Mouse (Mus musculus): ENCODE measurements around the gene Ank.

Ank gene

DNA sequence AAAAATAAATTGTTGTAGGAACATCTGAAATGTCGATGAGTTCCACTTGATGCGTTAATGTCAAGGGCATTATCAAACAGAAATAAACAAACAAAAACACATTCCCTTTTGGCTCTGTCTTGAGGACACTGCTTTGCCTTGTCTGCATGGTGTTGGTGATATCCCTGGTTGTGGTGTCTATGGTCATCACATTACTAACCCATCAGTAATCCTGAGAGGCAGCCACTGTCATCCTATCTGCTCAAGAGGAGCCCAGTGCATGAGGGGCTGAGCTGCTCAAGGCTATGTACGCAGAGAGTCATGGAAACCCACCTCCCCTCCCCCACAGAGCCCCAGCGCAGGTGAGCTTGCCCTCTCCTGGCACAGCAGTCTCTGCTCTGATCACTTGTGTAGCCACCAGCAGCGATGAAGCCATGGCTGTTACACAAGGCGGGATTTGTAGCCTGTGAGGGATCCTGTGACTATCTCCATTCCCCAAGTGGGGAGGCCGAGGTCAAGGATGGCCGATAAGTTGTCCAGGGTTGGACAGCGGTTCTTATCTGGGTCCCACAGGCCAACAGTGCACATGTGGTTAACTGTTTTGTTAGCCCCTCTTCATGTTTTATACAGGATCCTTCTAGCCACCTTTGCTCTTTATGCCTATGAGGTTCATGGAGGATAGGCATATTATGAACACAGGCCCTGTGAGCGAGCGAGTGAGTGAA is 30.3 kb downstream of the Ank start:
- no peak for DNase-seq (ENCODE audit: low read depth, low spot score)

DNA sequence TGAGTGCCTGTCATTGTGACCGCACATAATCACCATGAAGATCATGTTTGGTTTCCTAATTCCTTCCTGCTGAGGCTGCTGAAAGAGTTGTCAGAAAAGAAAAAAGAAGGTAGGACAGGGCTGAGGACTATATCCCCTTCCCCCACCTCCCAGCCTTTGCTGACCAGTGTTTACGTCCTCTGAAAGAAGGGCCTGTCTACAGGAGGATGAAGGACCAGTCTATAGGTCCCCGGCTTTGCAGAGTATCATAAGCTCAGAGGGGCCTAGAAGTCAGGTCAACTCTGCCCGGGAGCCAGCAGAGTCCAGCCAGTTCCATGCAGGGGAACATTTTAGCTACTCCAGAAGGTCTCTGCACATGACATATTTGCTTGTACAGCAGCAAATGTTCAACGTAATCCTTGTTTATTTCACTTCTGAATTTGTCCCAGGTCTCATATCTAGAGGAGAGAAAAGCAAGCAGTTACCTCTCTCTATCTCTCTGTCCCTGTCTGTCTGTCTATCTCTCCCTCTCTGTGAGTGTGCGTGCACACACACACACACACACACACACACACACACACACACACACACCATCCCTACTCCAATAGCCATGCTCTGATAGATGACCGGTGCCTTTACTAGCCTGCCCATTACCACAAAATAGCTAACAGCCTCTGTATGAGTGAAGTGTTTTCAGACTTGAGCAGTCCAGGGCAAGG is 31.0 kb downstream of the Ank start:
- DNase-seq (ENCODE audit: low read depth, low spot score), result no peak

DNA sequence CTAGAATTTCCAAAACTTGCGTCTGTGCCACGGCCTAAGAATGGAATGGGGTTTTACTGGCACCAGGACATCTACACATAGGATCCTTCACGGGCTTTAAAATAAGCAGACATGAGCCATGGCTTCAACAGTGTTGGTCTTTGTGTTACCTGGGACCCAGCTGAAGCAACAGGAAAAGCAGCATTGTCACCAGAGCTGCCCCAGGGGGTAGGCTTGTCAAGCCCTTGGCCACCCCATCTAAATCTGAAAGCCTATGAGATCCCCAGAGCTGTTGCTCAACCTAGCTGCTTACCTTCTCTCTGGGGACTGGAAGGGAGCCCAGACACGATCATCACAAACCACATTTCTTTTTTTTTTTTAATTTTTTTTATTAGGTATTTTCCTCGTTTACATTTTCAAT is 31.6 kb downstream of the Ank start:
- DNase-seq (ENCODE audit: low read depth, low spot score), result no peak

DNA sequence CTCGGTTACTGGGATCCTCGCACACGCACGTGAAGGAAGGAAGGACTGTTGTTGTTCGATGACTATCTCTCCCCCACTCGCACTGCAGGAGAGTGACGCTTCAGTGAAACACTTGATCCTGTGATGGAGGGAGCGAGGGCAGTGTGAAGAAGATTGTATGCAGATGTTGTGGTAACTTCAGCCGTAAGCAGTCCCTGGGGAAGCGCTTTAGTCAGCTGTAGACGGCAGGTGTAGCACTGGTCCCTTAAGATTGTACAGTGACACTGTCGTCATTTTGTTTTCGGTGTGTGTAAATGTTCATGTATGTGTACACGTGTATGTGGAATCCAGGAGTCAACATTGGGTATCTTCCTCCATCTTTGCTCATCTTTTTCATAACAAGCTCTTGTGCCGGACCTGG is 33.9 kb downstream of the Ank start:
- no peak for DNase-seq (ENCODE audit: low read depth, low spot score)

DNA sequence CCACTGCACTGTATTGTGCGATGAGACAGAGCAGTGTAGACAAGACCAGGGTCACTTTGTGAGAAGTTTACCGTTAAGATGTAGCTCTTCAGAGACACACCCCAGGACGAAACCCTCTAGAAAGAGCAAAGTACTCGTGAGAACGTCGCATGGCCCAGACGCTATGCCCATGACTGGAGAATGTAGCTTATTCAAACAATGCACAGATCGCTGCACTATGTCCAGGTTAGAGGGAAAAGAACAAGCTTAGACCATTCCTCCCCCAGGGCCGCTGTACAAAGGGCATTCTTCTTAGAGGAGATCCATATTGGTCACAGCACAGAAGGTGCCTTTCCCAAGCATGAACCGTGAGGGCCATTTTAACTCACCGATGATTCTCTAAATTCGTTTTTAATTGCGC is 35.9 kb downstream of the Ank start:
- DNase-seq (ENCODE audit: low read depth, low spot score), result no peak

DNA sequence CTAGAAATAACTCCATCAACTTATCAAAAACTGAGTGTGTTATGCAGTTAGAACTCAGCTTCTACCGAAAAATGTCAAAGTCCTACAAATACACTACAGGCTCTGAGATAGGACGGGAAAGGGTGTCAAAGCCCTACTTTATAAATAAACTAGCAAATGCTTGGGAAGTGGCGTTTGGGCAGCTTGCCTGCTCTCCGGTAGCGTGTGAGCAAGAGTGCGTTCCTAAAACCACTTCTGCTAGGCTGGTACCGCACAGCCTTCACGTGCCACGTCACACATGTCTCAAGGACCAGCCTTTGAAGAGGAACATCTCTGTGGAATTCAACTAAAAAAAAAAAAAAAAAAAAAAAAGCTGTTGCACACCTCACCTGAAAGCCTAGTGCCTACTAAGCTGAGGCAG is 36.7 kb downstream of the Ank start:
- DNase-seq (ENCODE audit: low read depth, low spot score), result no peak

DNA sequence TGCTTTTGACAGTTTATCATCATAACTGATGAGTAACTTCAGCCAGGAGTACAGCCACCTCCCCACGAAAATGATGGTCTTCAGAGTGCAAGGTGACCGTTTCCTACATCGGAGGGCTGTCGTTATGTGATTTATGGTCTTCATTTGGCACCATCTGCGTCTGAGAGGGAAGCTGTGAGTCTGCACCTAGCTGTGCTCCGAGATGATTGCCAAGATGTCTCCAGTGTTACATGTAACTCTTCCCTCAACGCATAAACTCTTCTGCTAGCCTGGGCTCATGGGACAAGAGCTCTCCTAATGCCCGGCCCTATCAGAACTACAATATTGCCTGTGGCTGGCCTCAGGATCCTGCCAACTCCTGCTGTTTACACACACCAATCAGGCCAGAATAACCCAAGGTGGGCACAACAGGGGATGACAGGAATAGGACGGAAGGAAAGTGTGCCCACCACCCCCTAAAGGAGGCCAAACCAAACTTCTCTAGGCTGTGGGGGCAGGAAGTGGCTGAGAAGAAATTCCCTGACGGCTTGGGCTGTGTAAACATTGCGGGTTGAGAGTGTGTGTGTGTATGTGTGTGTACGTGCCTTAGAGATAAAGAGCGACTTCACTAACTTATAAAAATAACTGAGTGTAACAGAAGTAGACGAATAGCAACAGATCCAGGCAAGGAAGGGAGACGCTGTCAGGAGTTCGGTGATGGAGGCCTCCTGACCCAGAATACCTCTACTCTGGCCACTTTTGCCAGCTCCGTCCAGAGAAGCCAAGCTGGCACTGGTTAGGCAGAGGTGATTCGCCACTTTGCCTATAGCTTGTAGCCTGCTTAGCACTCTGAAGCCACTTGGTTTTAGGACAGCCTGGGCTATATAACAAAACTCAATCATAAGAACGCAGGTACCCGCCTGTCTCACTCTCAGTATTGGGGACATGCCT is 37.6 kb downstream of the Ank start:
- DNase-seq (ENCODE audit: low read depth, low spot score), result no peak

DNA sequence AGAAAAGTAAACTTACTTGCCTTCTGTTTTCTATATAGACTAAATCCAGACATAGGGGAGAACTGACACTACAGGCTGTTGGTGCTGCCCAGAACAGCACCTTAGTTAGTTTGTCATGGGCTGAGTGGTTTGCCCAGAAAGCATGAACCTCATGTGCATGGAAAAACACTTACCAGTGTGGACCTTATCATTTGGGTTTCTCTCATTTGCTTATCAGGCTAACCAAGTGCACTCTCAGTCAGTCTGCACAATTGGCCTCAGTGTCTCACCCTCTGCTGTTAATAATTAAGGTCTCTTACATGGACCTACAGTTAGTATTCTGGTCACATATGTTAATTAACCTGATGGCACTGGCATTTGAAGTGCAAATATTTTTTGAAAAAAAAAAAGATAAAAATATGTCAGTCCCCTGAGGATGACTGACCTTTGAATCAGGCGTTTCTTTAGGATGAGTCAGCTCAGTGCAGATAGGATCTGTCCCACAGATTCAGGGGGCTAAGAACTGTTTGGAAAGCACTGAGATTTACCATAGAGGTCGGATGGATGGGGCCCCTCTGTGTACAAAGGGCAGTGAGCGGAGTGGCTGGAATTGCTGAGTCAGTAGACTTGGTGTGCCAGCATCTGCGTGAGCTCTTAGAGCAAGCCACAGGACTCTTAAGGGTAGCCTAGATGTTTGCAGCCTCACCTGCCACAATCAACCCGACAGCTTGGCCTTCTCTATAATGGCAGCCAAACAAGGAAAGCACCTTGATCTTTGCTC is 39.8 kb downstream of the Ank start:
- DNase-seq (ENCODE audit: low read depth, low spot score), result no peak

DNA sequence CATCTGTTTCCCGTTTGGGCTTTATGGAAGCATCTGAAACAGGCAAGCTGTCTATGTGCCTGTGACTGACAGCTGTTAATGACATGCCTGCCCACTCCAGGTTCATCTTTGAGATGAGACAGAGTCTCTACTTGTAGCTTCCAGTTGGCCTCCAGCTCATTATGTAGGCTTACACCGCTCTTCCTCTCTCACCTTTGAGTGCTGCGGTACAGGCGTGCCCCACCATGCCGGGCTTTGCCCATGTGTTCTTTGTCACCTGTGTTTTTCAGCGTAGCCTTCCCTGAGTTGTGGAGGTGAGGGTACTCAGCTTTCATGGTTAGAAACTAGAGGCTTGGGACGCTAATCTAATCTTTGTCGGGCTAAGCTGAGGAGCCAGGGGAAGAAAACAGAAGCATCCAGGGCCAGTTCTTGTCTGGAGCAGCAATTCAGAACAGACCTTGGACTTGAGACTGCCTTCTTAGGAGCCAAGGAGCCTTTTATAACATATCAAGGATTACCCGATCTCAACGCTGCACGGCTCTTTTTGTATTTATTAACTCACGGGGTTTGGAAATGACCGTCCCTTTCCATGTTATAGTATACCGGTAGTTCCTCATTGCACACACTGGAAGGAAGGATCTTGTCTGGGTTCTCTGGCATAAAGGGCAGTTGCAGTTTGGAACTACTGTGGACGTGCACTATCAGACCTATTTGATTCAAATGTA is 40.6 kb downstream of the Ank start:
- no peak for DNase-seq (ENCODE audit: low read depth, low spot score)

DNA sequence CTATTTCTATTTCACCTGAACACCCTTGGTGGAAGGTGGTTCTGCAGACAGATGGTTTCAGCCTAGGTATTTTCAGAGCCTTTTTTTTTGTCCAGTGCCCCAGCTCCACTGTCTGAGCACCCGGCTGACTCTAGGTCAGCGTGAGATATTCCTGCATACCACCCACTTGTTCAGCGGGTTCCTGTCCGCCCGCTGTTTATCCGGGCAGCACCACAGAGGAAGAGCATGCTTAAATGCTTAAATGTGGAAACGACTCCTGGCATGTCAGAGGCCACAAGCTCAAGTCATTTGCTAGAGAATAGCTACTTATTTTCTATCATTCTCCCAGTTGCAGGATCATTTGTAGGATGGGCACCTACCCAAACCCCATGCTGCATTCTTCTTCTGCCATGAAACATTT is 41.7 kb downstream of the Ank start:
- DNase-seq (ENCODE audit: low read depth, low spot score), result no peak

DNA sequence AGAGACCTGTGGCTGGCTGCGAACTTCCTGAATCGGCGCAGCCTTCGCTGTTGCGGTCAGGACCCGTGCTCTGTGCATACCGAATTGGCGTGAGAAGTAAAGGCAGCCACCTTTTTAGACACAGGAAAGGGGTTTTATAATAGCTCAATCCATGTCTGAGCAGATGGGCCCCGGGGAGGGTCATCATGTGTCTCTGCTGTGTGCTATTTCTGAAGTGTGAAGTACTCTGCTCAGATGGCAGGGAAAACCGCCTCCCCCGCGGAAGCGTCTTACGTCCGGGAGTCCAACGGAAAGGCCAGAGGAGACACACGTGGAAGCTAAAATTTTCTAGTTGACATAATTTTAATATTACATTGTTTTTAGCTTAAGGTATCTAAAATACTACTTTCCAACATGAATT is 42.5 kb downstream of the Ank start:
- DNase-seq (ENCODE audit: low read depth, low spot score), result no peak

DNA sequence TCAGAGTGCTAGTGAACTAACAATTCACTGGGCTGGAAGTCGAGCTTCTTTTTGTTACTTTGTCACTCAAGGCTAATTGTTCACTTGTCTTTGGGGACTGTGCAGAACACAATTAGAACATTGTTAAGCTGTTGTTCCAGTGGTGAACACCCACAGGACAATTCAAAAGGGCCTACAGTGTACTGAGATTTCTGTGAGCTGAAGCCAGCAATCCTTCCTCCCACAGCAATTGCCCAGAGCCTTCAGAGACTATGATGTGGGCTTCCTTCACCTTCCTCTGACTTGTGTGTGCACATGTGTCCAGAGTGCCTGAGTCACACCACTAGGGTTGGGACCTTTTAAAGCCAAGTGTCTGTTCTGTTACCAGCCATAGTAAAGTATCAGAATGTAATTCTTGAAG is 50.5 kb downstream of the Ank start:
- no peak for DNase-seq (ENCODE audit: low read depth, low spot score)

DNA sequence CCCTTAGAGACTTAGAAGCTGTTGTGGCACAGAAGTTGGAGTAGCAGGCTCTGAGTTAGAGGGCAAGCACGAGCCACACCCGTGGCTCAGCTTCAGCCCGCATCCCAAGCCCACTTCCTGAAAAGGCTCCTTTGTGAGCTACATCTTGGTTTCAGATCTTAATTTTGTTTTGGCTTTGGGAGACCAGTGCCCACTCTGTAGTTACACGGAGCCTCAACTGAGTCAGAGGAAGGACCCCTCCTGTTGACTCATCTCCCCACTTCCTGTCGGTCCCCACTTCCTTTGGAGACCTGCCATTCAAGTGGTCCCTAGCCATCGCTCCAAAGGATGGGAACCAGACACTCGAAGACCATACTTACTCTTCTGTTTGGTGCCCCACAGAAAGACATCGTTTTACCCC is 51.5 kb downstream of the Ank start:
- no peak for DNase-seq (ENCODE audit: low read depth, low spot score)

DNA sequence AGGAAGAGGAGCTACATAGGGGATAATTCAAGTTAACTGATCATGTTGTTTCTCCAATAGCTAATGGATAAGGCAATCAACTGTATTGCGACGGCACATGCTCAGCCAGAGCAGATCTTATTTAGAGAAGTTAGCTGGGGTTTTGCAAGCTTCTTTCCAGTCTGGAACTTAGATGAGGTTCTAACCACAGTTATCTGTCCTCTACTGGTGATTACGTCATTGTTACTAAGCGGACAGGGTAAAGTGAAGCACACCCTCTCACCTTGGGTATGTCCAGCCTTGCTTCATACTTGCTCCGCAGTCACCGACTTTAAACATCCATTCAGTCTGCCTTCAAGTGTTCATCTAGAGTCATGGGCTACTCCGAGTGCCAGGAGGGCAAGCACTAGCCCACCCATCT is 53.4 kb downstream of the Ank start:
- DNase-seq (ENCODE audit: low read depth, low spot score), result no peak

DNA sequence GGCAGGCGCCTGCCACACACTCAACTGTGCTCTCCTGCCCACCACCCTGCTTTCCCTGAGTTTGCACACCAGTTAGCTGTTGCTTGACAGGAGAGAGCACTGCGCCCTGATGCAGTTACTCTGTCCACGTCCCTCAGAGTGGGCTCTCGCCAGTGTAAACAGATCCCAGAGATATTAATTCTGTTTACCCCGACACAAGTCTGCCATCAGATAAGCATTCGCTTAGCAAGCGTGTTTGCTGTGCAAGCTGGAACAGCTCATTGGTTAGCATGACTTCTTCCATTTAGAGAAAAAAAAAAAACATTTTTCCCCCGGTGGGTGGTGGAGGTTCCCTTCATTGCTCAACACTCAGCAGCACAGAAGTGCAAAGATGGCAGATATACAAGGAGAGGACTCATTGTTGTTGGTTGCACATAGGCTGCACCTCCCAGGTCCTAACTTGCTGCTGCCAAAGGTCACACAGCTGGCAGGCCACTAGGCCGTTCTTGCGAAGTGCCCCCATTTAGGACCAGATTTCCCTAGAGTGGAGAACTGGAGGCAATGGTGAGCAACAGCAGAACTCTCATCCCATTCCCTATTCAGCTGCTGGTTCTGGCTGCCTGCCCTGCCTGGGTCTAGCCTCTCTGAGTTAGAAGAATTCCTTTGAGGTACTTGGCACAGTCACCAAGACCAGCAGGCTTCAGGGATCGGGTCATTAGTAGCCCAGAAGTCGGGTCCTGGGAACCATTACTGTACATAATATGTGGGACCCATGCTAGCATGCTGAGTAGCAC is 58.9 kb downstream of the Ank start:
- DNase-seq (ENCODE audit: low read depth, low spot score), result no peak

DNA sequence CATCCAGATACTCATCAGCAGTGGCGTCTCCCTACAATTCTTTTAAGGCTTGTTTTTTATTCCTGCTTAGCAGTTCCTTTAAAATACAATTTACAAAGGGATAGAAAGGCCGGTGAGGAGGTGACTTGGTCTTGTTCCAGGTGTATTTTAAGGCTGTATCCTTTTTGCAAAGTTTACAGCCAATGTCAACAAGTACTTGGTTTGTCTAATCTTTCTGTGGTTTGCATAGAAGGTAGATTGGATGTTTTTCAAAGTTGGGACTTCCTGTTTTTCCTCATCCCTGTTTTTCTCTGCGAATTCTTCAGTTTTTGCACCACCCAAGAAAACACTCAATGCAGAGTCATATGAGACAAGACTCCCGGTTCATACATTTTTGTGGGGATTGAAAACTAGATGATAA is 62.4 kb downstream of the Ank start:
- DNase-seq (ENCODE audit: low read depth, low spot score), result no peak

DNA sequence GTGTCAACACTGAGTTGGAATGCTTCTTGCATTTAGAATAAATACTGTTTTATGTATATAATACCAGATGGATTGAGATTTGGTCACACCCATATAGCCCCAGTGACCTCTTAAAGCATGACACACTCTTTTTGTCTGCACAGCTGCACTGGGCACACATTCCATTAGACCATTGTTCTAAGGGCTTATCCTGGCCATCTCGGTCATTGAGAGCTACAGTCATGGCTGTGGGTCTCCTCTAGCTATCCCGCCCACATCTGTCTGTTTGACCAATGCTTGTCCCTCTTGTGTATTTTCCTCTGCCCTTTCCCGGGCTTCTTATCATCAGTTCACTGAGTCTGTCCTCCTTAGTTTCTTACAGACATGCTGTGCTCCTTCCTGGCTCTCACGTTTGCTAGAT is 63.5 kb downstream of the Ank start:
- DNase-seq (ENCODE audit: low read depth, low spot score), result no peak

DNA sequence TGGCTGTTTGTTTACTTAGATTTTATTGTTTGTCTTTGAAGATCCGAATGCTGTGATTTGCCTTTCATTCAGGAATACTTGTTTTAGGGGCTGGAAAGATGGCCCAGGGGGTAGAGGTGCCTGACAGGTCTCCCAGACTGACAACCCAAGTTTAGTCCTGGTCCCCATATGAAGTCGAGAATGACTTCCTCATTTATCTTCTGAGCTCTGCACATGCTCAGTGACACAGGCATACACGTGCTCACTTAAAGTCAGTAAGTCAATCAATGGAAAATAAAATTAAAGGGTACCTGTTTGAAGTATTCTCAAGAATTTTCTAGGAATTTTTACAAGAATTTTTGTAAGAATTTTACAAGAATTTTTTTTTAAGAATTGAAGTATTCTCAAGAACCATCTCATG is 66.6 kb downstream of the Ank start:
- no peak for DNase-seq (ENCODE audit: low read depth, low spot score)

DNA sequence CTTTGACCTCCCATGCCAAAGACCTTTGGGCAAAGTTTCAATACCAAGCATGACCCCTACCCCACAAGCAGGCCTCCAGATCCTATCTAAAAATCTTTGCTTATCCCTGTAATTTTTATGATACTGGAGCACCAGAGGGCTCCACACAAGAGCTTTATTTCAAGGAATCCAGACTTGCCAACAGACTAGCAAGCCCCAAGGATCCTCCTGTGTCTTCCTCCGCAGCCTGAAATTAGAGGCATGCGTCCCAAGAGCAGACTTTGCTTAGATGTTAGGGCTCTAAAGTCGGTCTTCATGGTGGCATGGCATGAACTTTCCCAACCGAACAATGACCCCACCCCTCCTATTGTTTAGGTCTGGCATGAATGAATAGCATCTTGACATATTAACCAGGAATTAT is 69.2 kb downstream of the Ank start:
- no peak for DNase-seq (ENCODE audit: low read depth, low spot score)

DNA sequence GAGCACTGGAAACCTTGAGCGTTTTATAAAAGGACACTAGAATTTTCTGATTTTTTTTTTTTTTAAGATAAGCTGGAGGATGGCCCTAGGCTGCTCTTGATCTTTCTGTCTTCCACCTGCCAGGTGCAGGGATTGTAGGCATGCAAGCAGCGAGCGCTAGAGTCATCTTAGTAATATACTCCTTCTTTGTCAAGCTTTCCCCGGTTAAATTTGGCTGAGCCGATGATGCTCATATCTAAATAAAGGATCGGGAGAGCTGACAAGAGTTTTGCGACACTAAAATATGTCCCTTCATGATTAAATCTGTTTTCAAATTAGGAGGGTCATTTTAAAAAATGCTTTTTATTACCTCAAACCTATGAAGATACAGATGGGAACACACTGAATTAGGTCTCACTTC is 69.7 kb downstream of the Ank start:
- no peak for DNase-seq (ENCODE audit: low read depth, low spot score)

DNA sequence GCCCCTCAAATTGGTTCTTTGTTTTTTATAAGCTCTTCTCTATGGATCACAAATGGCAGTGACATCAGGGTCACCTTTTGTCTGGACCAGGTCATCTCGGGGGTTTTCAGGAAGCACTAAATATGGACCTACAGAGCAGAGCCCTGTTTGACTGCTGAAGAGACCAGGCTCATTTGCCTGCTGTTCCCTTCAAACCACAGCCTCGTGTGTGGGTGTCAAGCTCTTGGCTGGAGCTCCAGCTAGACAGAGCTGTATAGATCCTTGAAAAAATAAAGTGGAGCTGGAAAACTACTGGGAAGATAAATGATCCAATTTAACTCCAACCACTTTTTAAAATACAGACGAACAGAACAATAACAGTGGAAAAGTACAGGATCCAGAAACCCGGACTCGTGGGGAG is 70.3 kb downstream of the Ank start:
- DNase-seq (ENCODE audit: low read depth, low spot score), result no peak

Measured in brain, embryonic 18.5 days (tissue).